Comparison of ENCODE assay signal across 16 mouse cellular contexts in the genomic region with DNA sequence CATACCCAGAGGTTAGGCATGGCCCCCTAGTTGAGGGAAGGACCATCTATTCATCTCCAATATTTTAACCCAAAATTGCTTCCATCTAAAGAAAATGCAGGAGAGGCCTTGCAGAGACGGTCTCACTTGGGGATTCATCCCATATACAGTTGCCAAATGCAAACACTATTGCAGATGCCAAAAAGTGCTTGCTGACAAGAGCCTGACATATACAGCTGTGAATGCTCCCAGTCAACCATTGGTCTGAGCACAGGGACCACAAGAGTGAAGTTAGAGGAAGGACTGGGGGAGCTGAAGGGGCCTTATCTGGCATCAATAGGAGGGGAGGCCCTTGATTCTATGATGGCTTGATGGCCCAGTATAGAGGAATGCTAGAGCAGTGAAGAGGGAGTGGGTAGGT.
"Had no signal": no experiment of that assay in that cellular context is flagged by ENCODE, and none has a peak within 500 bp of the region (broad histone marks: within the 10 kb centered on the region; RNA-seq: fewer than 3 reads in every experiment).

No protein-coding gene starts in this region.

- DNase-seq: retina, postnatal 1 day; right cerebral cortex, adult 18-20 months; right cerebral cortex, postnatal 14 days; right cerebral cortex, postnatal 25 days; right cerebral cortex, postnatal 4 days; spleen, adult 18-20 months; thymus, adult 18-20 months; thymus, adult 2 months; thymus, postnatal 14 days; thymus, postnatal 25 days; thymus, postnatal 36 days; thymus, postnatal 4 days had no signal

- H3K27me3 ChIP-seq: neural tube, embryonic 13.5 days; neural tube, embryonic 15.5 days; stomach, embryonic 15.5 days had no signal

- H3K9ac ChIP-seq: neural tube, embryonic 13.5 days; neural tube, embryonic 15.5 days; stomach, embryonic 15.5 days had no signal

- H3K4me3 ChIP-seq: neural tube, embryonic 13.5 days; neural tube, embryonic 15.5 days; stomach, embryonic 15.5 days had no signal

- H3K9me3 ChIP-seq: neural tube, embryonic 13.5 days; neural tube, embryonic 15.5 days; stomach, embryonic 15.5 days had no signal

- H3K27ac ChIP-seq: neural tube, embryonic 13.5 days; neural tube, embryonic 15.5 days; stomach, embryonic 15.5 days; stomach, postnatal 0 days had no signal

- H3K4me2 ChIP-seq: neural tube, embryonic 13.5 days; neural tube, embryonic 15.5 days; stomach, embryonic 15.5 days had no signal

- H3K36me3 ChIP-seq: neural tube, embryonic 13.5 days; neural tube, embryonic 15.5 days; stomach, embryonic 15.5 days had no signal

- H3K4me1 ChIP-seq: neural tube, embryonic 13.5 days; neural tube, embryonic 15.5 days; stomach, embryonic 15.5 days had no signal
